Mouse (Mus musculus): ENCODE results near the gene Pik3c2g.

DNA sequence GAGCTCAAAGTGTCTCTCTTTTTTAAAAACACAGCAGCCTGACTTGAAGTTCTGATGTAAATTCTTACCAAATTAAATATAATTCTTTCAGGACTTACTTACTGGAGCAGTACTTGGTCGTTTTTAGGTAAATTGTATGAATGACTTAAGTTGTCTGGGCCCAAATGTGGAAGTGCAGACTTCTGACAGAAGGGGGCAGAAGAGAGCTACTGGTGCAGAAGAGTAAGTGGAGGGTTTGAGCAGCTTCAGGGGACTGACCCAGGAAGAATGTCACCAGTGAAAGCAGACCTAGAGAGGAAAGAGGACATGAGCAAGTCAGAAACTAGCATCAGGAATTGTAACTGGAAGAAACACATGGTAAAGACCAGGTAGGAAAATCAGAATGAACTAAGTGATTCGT is 193.0 kb downstream of the Pik3c2g start:
- TF ChIP-seq POLR2A (IDR thresholded peaks at IDR 0.05; ENCODE audit: control insufficient read depth in 1 of 2, insufficient read depth in 1 of 2, low read depth in 1 of 2, low read length in 2 of 2, poor library complexity in 1 of 2) = no peak
- TF ChIP-seq MYC (IDR thresholded peaks at IDR 0.05; ENCODE audit: low read depth, low read length) = no peak
- no peak for TF ChIP-seq HCFC1 (IDR thresholded peaks at IDR 0.05; ENCODE audit: low read depth, low read length)
- no peak; a peak in 1 of 6 replicates for TF ChIP-seq CTCF (IDR thresholded peaks at IDR 0.05 in 2 of 3, conservative IDR thresholded peaks at IDR 0.05 in 1 of 3; ENCODE audit: control insufficient read depth in 1 of 3, insufficient read depth in 1 of 3, low read depth in 2 of 3, low read length in 3 of 3, poor library complexity in 1 of 3, severe bottlenecking in 1 of 3)
- no peak for TF ChIP-seq ZNF384 (IDR thresholded peaks at IDR 0.05; ENCODE audit: low read depth, low read length)
- TF ChIP-seq KAT2A (conservative IDR thresholded peaks at IDR 0.05; ENCODE audit: low read depth, low read length) = no peak
- TF ChIP-seq POLR2AphosphoS2 (IDR thresholded peaks at IDR 0.05; ENCODE audit: low read length) = no peak
- TF ChIP-seq MAFK (IDR thresholded peaks at IDR 0.05; ENCODE audit: borderline replicate concordance, low read depth, low read length) = no peak
- TF ChIP-seq E2F4 (IDR thresholded peaks at IDR 0.05; ENCODE audit: borderline replicate concordance, low read depth, low read length) = no peak
- no peak for TF ChIP-seq MAX (IDR thresholded peaks at IDR 0.05; ENCODE audit: low read length)

Data from MEL (cell line).